Mouse (Mus musculus): ENCODE results near the gene S1pr4. TPM values are rescaled to one million over a fixed set of nuclear protein-coding genes. Genes with fewer than 3 reads are reported as not detected.

S1pr4 gene
- polyA plus RNA-seq, 1 experiment from 2014 or later: 0.65 TPM

Small RNAs within 50 kb of the gene (microRNA-seq; reads per million reads assigned to microRNA genes)
- not detected for gene Gm25595 (ENCODE audit: borderline number of aligned reads)

Other genes with a start within 250 kb of the S1pr4 start
- 4.9 and 5.4 TPM in 2 replicates for gene Matk, start 247.2 kb downstream of the S1pr4 start, polyA plus RNA-seq (2014; fragmentation: Nextera tagmentation; extraction: Ambion mirVana)
- 196 and 206 TPM in 2 replicates for gene Mrpl54, start 233.2 kb downstream of the S1pr4 start, polyA plus RNA-seq (2014; fragmentation: Nextera tagmentation; extraction: Ambion mirVana)
- gene Apba3, start 233.2 kb downstream of the S1pr4 start, polyA plus RNA-seq (2014; fragmentation: Nextera tagmentation; extraction: Ambion mirVana): 56.0 and 61.4 TPM in 2 replicates
- gene Tjp3, start 208.6 kb downstream of the S1pr4 start, polyA plus RNA-seq (2014; fragmentation: Nextera tagmentation; extraction: Ambion mirVana): 8.1 and 9.9 TPM in 2 replicates
- gene Pip5k1c, start 207.2 kb downstream of the S1pr4 start, polyA plus RNA-seq (2014; fragmentation: Nextera tagmentation; extraction: Ambion mirVana): 48.4 and 56.3 TPM in 2 replicates
- gene Cactin, start 179.0 kb downstream of the S1pr4 start, polyA plus RNA-seq (2014; fragmentation: Nextera tagmentation; extraction: Ambion mirVana): 27.0 and 27.5 TPM in 2 replicates
- gene Tbxa2r, start 171.4 kb downstream of the S1pr4 start, polyA plus RNA-seq (2014; fragmentation: Nextera tagmentation; extraction: Ambion mirVana): 6.7 and 8.7 TPM in 2 replicates
- 0.04 and 0.14 TPM in 2 replicates for gene Gipc3, start 156.9 kb downstream of the S1pr4 start, polyA plus RNA-seq (2014; fragmentation: Nextera tagmentation; extraction: Ambion mirVana)
- gene Hmg20b, start 149.7 kb downstream of the S1pr4 start, polyA plus RNA-seq (2014; fragmentation: Nextera tagmentation; extraction: Ambion mirVana): 66.8 and 78.7 TPM in 2 replicates
- gene Mfsd12, start 142.6 kb downstream of the S1pr4 start, polyA plus RNA-seq (2014; fragmentation: Nextera tagmentation; extraction: Ambion mirVana): 6.8 and 9.8 TPM in 2 replicates
- gene 4930404N11Rik, start 134.3 kb downstream of the S1pr4 start, polyA plus RNA-seq (2014; fragmentation: Nextera tagmentation; extraction: Ambion mirVana): 0.31 and 0.71 TPM in 2 replicates
- 69.5 and 90.1 TPM in 2 replicates for gene Fzr1, start 121.6 kb downstream of the S1pr4 start, polyA plus RNA-seq (2014; fragmentation: Nextera tagmentation; extraction: Ambion mirVana)
- gene Dohh, start 115.7 kb downstream of the S1pr4 start, polyA plus RNA-seq (2014; fragmentation: Nextera tagmentation; extraction: Ambion mirVana): 61.4 and 67.1 TPM in 2 replicates
- 2.4 and 2.6 TPM in 2 replicates for gene Gm48551, start 115.7 kb downstream of the S1pr4 start, polyA plus RNA-seq (2014; fragmentation: Nextera tagmentation; extraction: Ambion mirVana)
- gene Gm48552, start 111.1 kb downstream of the S1pr4 start, polyA plus RNA-seq (2014; fragmentation: Nextera tagmentation; extraction: Ambion mirVana): 0.77 and 0.88 TPM in 2 replicates
- gene Smim24, start 107.1 kb downstream of the S1pr4 start, polyA plus RNA-seq (2014; fragmentation: Nextera tagmentation; extraction: Ambion mirVana): 3.9 and 4.1 TPM in 2 replicates
- gene Nfic, start 44.5 kb downstream of the S1pr4 start, polyA plus RNA-seq (2014; fragmentation: Nextera tagmentation; extraction: Ambion mirVana): 100.0 and 103 TPM in 2 replicates
- gene Celf5, start 17.4 kb downstream of the S1pr4 start, polyA plus RNA-seq (2014; fragmentation: Nextera tagmentation; extraction: Ambion mirVana): 1.4 and 1.9 TPM in 2 replicates
- 64.7 and 82.4 TPM in 2 replicates for gene Ncln, start 3.7 kb downstream of the S1pr4 start, polyA plus RNA-seq (2014; fragmentation: Nextera tagmentation; extraction: Ambion mirVana)
- 3.1 and 4.5 TPM in 2 replicates for gene Gna15, start 24.1 kb upstream of the S1pr4 start, polyA plus RNA-seq (2014; fragmentation: Nextera tagmentation; extraction: Ambion mirVana)
- gene Gna11, start 45.1 kb upstream of the S1pr4 start, polyA plus RNA-seq (2014; fragmentation: Nextera tagmentation; extraction: Ambion mirVana): 87.7 and 88.4 TPM in 2 replicates
- 387 and 412 TPM in 2 replicates for gene Aes, start 59.4 kb upstream of the S1pr4 start, polyA plus RNA-seq (2014; fragmentation: Nextera tagmentation; extraction: Ambion mirVana)
- 30.2 and 39.4 TPM in 2 replicates for gene Tle2, start 74.4 kb upstream of the S1pr4 start, polyA plus RNA-seq (2014; fragmentation: Nextera tagmentation; extraction: Ambion mirVana)
- 17.1 and 17.8 TPM in 2 replicates for gene Tle6, start 100.9 kb upstream of the S1pr4 start, polyA plus RNA-seq (2014; fragmentation: Nextera tagmentation; extraction: Ambion mirVana)
- 0.20 and 0.61 TPM in 2 replicates for gene BC025920, start 106.1 kb upstream of the S1pr4 start, polyA plus RNA-seq (2014; fragmentation: Nextera tagmentation; extraction: Ambion mirVana)
- 24.4 and 29.0 TPM in 2 replicates for gene Sirt6, start 127.7 kb upstream of the S1pr4 start, polyA plus RNA-seq (2014; fragmentation: Nextera tagmentation; extraction: Ambion mirVana)
- gene Ankrd24, start 128.4 kb upstream of the S1pr4 start, polyA plus RNA-seq (2014; fragmentation: Nextera tagmentation; extraction: Ambion mirVana): 7.2 and 7.3 TPM in 2 replicates
- gene Gm10778, start 148.9 kb upstream of the S1pr4 start, polyA plus RNA-seq (2014; fragmentation: Nextera tagmentation; extraction: Ambion mirVana): 3.3 and 3.7 TPM in 2 replicates
- 13.1 and 16.2 TPM in 2 replicates for gene Zfp433, start 204.7 kb upstream of the S1pr4 start, polyA plus RNA-seq (2014; fragmentation: Nextera tagmentation; extraction: Ambion mirVana)